Mouse (Mus musculus) cerebellum, postnatal 14 days (tissue): ENCODE measurements at regions not wholly inside any gene's neighbourhood (a gene's known extent, or its start where the extent isn't known, plus 50 kb on each side); places are given as distances from the start of the nearest gene placed in this dataset.
A peak's percentile ranks its signal among the peaks of the same experiment; 100 is the strongest.

Experiments
- DNase-seq, 2 experiments: peaks; one replicate each; pipeline ENCODE4 v3.0.0; 2021; ENCODE audit warnings: mixed read lengths in 2 of 2

DNA sequence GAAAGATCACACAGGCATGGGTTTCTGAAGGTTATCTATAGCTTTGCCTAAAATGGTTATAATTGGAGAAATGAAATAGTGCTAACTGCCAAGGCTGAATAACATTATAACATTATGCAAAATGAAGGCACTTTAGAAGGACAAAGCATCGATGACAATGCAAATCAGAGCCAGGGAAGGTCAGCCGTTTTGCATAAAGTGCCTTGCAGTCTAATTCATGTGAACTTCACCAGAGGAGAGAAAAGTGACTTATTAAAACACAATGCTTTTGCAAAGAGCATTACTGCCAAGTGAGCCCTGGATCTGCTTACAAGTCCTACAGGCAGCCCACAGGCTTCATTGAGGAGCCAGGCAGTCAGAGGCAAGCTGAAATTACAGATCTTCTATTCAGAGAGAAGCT, 214.0 kb upstream of the A1bg start:
- no peak for DNase-seq

DNA sequence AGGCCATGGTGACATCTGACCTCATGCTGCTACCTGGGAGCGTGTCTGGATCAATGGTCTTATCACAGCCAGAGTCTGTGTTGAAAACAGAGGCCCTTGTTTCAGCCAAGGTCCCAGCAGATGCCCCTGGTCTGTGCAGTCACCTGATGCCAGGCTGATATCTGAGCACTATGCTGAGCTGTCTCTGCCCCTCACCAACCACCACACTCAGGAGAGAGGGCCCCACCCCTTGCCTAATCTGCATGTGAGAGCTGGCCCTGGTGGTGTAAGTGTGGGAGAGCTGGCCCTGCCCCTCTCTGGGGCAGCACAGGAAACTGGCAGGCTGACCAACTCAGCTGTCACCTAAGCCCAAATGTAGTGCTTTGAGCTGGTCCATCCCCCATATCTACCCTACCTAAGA, 210.5 kb upstream of the A1bg start:
- no peak for DNase-seq

DNA sequence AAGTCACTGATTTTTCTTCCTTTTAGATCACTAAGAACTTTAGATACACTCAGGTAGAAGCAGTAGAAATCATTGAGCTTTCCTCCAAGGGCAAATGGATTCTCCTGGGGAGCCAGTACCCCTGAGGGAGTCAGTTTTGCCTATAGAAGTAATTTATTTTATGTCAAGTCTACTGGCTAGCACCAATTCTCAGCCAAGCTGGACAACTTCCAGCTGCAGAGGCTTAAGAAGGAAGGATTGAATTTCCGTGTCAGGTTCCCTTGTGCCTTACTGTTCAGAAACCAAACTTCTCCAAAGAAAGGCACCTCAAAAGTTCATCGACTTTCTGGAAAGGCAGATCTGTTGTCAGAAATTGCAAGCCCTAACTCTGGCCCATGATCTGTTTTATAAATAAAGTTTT, 205.2 kb upstream of the A1bg start:
- DNase-seq, result no peak

DNA sequence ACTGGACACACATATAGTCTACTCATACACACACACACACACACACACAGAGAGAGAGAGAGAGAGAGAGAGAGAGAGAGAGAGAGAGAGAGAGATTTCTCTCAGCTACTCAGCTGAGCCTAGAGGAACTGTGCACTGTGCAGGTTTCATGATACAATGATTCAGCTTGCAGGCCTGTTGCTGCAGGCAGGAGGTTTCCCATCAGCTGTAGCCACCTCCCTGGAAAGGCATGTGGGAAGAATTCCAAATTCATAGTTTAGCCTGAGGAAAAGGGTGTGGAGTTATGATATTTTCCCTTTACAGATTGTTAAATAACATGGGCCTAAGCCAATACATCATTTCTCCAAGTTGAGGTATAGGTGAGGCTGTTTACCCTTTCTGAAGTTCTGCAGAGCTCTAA, 204.3 kb upstream of the A1bg start:
- DNase-seq, result no peak

DNA sequence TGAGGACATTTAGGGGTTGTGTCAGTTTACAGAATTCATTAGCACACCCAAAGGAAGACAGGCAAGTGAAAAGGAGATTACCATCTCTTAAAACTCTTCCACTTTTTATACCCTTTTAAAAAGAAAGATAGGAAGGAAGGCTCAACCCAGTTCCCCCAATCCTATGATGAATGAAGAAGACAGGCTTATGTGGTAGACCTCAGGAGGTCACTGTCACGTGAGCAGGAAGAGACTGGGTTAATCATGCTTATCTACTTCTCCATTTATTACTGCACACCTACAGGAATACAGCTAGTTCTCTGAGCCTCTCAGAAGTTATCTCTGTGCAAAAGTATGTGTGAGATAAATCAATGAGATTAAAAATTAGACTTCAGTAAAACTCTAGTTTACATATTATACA, 194.1 kb upstream of the A1bg start:
- no peak for DNase-seq

DNA sequence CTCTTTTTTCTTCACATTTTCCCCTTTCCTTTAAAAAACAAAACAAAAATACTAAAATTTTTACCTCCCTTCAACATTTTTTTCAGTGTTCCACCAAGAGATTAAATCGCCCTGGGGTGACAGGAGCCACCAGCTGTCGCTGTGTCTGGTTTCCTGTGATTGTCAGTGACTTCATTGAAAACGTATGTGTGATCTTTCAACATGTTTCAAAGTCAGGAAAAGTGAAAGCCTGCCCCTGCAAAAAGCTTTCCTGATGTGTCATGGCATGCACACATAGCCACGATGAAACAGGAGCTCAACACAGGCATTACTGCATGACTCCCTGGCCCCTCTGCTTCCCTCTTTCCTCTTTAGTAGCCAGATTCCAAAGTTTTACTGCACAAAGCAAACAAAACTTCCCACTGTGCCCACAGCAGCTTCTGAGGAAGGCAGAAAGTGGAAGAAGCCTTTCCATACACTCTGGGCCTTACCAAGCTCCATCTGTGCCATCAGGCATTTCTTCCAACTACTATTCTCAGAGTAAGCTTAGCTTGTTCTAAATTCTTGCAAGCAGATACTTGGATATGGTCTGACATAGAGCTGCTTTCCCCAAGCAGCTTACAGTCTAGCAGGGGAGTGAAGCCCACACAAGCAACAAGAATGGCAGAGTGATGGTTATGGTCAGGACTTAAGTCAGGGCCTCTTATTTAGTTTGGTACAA, 186.8 kb upstream of the A1bg start:
- no peak for DNase-seq

DNA sequence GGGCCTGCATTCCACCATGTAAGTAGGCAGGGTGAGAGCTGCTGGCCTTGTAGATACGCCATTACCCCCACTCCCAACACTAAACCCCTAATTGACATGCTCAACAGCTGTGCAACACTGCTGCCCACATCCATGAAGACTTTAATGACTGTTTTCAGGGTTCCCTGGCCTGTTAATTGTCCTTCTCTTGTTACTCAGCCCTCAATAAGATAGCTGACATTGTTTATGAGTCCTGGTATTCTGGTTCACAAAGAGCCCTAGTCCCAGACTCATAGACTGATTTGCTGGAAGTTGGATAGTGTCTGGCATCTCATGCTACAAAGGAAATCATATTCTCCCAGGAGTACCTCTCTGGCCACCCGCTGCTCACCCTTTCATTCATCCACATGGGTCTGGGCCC, 186.1 kb upstream of the A1bg start:
- no peak for DNase-seq

DNA sequence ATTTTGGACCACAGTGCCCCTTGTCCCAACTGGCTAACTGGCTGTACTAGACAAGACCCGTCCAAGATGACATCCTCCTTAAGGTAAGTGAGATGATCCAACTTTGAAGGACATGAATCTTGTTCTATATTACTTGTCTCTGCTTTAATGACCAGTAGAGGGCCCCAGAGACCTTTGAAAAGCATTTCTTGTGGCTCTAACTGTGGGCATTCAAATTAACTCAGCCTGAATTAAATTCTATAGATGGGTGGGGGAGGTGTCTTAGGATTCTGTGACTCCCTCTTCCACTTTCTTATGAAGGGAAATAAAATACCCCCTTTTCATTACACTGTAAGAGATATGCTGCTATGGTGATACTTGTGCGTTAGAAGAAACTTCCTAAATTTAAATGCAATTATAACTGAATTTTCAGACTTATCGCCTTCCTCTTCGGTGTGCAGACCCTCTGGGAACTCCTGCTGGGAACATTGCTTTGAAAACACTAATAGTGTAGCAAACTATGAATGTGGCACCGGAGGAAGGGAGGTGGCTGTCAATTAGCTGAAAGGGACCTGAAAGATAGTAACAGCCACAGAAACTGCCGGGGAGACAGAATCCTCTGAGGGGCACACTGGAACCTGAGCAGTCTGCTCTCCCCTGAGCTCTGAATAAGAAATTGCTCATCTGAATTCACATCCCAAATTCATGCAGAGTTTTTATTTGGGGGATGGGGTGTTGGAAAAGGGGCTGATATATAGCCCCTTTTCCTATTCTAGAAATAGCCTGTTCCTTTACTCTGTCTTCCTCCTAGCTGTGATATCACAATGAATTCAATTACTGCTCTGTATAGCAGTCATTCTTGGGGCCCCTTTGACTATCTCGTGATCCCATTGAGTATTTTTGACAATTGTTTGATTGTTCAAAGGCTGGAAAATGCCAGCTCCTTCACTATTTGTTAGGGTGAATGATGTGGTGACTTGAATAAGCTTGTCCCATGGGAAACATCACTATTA, 179.9 kb upstream of the A1bg start:
- DNase-seq, result peak; percentile 68 to 71

DNA sequence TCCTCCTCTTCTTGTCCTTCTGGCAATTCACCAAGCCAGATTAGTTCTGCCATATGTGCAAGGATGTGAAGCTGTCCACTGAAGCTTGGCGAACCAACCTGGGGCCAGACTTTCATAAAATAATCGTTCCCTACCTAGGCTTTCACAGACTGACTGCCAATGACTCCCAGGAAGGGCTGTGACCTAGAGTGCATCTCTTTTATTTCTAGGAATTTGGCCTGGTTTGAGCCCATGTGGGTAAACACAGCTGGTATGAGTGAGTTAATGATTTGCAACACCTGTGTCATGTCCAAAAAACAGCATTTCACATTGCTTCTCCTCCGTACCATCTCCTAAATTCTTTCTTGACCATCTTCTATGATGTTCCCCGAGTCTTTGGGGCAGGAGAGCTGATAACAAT, 178.0 kb upstream of the A1bg start:
- no peak for DNase-seq

DNA sequence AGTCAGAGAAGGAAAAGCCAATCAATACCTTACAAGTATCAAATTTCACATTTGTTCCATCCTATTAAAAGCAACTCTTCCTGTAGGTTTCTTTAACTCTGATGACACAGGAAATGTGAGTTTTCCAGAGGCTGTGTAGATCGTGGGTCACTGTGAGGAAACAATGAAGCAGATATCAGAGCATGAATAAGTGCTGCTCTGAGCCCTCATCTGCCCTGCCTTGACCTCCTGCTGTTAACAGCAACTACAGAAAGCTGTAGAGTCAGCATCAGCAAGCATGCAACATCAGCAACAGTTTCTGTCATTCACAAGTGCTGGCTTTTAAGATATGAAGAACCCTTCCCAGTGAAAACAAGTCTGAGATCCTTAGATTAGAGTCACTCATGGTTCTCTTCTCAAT, 176.2 kb upstream of the A1bg start:
- no peak for DNase-seq

DNA sequence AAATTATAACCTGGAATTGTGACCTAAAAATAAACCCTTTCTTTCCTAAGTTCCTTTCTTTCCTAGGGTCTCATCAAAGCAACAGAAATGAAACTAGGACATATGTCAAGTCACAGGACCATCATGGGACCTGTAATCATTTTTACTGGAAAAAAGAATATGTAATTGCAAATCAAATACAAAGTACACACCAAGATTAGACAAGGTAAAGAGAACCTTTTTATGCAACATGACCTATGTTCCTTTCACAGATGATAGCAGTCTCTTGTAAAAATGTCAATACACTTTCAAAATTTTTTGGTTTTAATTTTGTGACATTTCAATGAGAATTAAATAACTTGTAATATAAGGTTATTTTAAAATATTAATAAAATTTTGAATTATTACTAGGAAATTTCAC, 175.7 kb upstream of the A1bg start:
- DNase-seq, result no peak

DNA sequence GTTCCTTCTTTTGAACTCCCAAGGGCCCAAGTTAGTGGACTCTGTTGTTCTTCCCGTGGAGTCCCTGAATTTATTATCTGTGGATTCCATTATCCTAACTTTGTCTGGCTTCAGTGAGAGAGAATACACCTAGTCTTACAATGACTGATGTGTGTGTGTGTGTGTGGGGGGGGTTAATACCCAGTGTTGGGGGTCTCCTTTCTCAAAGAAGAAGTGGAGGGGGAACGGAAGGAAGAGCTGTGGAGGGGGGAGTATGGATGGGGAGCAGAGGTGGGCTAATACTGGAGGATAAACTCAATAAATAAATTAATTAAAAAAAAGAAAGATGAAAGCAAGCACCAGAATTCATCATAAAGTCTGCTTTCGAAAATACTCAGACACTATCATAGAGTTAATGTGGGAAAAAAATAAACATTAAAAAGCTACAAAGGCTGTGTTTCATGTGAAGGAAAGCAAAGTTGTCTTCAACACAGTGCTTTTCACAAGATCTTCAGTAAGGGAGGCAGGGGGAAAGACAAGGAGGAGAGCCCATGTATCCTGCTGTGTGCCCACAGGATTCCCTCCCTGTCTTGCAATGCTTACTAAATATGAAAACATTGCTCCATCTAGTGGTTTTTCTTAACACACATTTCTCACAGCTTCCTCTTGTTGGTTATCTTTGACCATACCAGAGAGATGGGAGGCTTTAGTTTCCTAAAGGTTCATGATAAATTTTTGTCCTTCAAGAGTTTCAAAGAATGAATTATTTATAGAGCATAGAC, 173.4 kb upstream of the A1bg start:
- peak; percentile 8 to 10 for DNase-seq

DNA sequence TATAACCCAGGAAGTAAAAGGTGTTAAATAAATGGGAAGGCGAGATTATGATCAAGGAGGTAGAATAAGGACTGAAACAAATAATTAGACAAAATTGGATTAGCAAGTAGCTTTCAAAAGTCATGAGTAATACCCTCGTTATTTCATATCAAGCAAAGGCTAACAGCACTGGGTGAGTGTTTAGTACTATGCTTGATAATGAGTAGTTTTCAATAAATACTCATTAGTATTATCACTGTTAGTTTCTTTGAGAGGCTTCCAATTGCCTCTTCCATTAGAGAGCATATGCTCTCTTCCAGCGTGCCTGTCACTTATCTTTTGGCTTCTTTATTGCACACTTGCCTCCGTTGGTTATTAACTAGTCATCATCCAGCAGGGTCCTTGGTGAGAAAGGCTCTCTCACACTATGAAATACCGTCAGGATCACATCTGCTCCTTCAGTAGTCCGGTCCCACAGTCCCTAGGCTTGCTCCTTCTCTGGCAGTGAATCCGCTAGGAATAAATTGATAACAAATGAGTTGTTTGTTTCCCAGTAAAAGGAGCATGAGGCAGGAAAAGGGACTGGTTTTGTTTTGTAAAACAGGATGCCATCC, 132.3 kb upstream of the A1bg start:
- DNase-seq, result no peak

DNA sequence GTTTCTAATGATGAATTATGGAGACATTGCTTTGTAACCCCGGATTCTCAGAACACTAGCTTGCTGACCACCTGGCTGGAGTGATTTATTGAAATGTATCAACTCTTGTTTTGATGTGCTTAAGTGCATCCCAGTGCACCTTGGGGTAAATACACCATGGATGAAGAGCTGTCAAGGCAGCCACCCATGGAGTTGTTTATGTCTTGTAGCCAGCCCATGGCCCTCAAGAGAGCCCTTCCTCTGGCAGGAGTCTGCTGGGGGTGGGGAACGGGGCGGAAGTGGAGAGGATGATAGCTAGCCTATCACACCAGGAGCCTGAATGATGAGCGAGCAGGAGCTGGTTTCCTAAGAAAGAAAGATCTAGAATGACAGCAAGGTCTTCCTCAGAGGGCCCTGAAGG, 128.6 kb upstream of the A1bg start:
- DNase-seq, result no peak

DNA sequence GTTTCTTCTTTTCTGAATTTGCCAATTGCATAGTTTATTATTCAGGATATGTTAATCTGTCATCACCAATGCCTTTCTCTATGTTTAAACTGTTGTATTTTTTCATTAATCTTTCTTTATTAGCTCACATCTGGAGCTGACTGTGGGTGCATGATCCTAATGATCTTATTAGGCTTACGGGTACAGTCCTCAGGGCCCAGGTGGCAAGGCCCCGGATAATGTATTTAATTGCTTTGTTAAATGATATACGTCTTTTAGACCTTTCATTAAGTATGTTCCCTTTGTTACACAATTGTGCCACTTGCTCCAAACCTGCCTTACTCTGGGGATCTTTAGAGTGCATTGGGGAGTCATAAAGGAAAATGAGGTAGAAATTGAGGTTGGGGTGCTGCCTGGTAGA, 86.7 kb upstream of the A1bg start:
- no peak for DNase-seq

DNA sequence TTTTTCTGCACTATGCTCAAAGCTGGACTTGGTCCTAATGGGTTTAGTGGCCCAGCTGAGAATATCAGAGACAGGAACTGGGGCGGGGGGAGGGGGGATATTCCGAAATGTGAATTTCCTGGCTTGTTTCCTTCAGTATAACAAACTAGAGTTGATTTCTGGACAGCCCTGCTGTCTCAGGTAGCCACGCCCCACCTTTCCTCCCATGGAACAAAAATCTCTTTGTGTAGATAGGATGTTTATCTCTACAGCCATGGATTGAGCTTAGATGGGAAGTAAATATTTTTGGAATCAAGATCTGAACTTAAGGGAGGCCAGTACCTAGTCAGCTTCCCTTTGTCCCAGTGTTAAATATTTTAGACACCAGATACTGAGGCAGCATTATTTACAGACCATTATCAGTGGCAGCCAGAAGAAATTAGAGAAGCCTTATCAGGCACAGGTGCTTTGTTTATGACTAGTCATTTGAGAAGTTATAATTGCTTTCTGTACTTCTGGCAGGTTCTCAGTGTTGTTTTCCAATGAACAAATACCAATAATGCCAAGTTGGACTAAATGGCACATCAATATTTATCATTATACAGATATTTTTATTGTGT, 84.7 kb upstream of the A1bg start:
- no peak for DNase-seq

DNA sequence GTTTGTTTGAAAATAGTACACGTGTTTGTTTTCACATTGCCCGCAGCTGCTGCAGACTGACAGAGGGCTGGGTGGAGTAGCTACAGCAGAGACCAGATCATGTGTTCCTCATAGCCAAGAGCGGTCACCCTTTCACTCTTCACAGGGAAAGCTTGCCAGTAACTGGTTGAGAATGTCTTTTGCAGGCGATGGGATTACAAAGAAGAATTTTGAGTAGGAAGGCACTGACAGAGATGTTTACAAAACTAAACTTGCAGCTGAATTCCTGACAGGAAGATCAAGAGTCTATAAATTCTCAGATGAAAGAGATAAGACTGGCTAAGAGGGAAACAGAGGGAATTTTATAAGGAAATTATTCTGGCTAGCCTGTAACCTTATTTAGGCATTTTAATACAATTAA, 83.8 kb upstream of the A1bg start:
- DNase-seq, result peak in 1 of 2 experiments; percentile 7

DNA sequence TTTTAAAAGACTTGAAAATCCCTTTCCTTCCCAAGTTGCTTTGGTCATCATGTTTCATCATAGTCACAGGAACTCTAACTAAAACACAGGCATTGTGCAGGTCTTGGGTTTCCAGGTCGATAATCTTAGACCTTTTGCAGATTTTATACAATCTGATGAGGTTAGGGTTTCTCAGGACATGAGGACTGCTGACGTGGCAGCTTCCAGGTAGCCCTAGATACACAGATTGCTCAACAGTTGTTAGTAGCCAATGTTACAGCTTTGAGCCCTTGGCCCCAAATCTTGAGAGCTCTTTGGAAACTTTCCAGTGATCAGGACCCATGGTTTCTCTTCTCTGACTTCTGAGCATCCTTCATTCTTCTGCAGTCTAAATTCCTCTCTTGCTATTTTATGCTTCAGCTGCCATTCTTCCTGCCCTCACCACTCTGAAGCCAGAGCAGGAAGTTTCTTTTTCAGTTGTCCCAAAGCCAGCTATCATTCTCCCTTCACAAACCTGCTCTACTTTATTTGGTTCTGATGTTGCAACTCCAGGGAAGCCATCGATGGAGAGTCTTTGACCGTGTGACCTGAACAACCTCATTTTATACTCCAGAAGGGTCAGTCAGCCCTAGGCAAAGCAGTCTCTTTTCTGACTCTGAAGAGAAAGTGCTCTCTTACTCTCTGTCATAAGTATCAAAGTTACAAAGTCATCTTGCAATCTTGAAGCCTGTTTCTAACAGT, 71.3 kb upstream of the A1bg start:
- no peak for DNase-seq

DNA sequence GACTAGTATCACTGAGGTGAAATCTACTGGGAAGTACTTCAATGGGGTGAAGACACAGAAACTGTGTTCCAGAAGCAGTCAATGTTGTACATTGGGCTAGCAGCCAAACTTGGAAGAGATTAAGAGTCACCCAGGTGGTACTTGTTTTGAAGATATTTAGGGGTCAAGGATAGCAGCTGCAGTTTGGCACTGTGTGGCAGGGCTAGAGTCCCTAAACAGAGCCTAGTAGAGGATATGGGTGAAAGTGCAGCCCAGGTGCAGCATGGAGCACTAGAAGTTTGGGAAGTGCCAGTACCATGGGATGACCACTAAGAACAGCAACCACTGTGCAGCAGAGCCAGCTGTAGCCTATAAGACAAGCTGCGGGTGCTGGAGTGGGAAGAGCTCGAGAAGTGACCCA, 70.6 kb upstream of the A1bg start:
- no peak for DNase-seq

DNA sequence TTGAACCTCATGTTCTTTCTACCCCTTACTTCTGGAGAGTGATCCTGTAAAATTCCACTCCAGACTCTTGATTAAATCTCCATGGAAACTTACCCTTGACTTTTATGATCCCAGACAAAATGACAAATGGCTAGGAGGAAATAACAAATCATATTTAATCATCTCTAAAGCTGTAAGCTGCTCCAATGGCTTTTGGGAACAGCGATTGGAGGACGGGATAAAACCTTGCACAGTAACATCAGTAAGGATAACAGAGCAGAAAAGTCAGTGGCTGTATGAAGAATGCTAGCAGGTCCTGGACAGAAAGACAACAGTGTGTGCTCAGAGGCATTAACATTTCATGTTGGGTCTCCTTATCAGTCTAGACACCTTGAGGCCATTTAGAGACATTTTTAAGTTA, 59.8 kb upstream of the A1bg start:
- DNase-seq, result no peak
